ENCODE assay signal across 26 mouse cellular contexts in genomic region chr12:55484079-55484774, GRCm38 (mm10). TPM values are rescaled to one million over a fixed set of nuclear protein-coding genes. Genes with fewer than 3 reads are reported as not detected.
A peak's percentile ranks its signal among the peaks of the same experiment; 100 is the strongest.
DNase-seq lines count a peak whose midpoint lies in the region; ATAC-seq and TF ChIP-seq lines count a peak whose summit lies in the region.
"Had no signal": no experiment of that assay in that cellular context is flagged by ENCODE, and none has a peak within 500 bp of the region (broad histone marks: within the 10 kb centered on the region; RNA-seq: fewer than 3 reads in every experiment).

No protein-coding gene starts in this region.

- H3K9ac ChIP-seq in midbrain, postnatal 0 days (replicated peaks; ENCODE audit: low read length, poor library complexity, severe bottlenecking): no peak overlapping the region
- no peak overlapping the region for H3K9ac ChIP-seq in midbrain, embryonic 14.5 days (replicated peaks; ENCODE audit: low read length)
- H3K9ac ChIP-seq in embryonic facial prominence, embryonic 13.5 days: no peak overlapping the region
- H3K9ac ChIP-seq: heart, embryonic 12.5 days; heart, embryonic 15.5 days; hindbrain, embryonic 13.5 days had no signal

- no peak overlapping the region for H3K4me2 ChIP-seq in midbrain, postnatal 0 days (ENCODE audit: low read depth, low read length, poor library complexity, severe bottlenecking)
- H3K4me2 ChIP-seq in midbrain, embryonic 14.5 days (ENCODE audit: low read length): no peak overlapping the region
- H3K4me2 ChIP-seq in embryonic facial prominence, embryonic 13.5 days: no peak overlapping the region
- H3K4me2 ChIP-seq: heart, embryonic 12.5 days; heart, embryonic 15.5 days; hindbrain, embryonic 13.5 days had no signal

- 0 out of 2 replicates have a peak, but pooled peaks have one; percentile 29 for ATAC-seq in midbrain, postnatal 0 days (ENCODE audit: low FRiP score)
- no peak for ATAC-seq in midbrain, embryonic 14.5 days (ENCODE audit: low FRiP score, low TSS enrichment)
- ATAC-seq in embryonic facial prominence, embryonic 13.5 days (ENCODE audit: insufficient number of reproducible peaks, insufficient read depth, low FRiP score, low TSS enrichment, low read depth): peak; percentile 53; the same call in 1 of the 2 replicates
- ATAC-seq in granulocyte monocyte progenitor cell, adult 5-6 weeks (replicated peaks; ENCODE audit: poor library complexity, severe bottlenecking): no peak
- ATAC-seq: forebrain, embryonic 14.5 days; intestine, postnatal 0 days; Patski had no signal

- H3K27me3 ChIP-seq in midbrain, postnatal 0 days (ENCODE audit: insufficient read depth, low read length): no peaks in the 10 kb centered on the region
- H3K27me3 ChIP-seq in midbrain, embryonic 14.5 days (ENCODE audit: control insufficient read depth, insufficient read depth, low read length): no peaks in the 10 kb centered on the region
- no peaks in the 10 kb centered on the region for H3K27me3 ChIP-seq in embryonic facial prominence, embryonic 10.5 days (replicated peaks; ENCODE audit: low read depth, poor library complexity, severe bottlenecking)
- no peaks in the 10 kb centered on the region for H3K27me3 ChIP-seq in embryonic facial prominence, embryonic 13.5 days
- H3K27me3 ChIP-seq: heart, embryonic 12.5 days; heart, embryonic 15.5 days; hindbrain, embryonic 13.5 days; Patski had no signal

- TF ChIP-seq CTCF in midbrain, postnatal 0 days (IDR thresholded peaks at IDR 0.05): no peak

- no peaks in the 10 kb centered on the region for H3K4me1 ChIP-seq in midbrain, postnatal 0 days (ENCODE audit: insufficient read depth, low read length)
- H3K4me1 ChIP-seq in midbrain, embryonic 14.5 days (ENCODE audit: control insufficient read depth, insufficient read depth, low read length): no peaks in the 10 kb centered on the region
- peaks cover 15% of the 10 kb centered on the region for H3K4me1 ChIP-seq in embryonic facial prominence, embryonic 10.5 days
- peaks cover 20% of the 10 kb centered on the region for H3K4me1 ChIP-seq in embryonic facial prominence, embryonic 13.5 days

- 79% methylated on average over 10 of the region's 10 CpGs for WGBS in midbrain, postnatal 0 days
- WGBS in midbrain, embryonic 14.5 days: 81% methylated on average over 10 of the region's 10 CpGs
- whole genome bisulfite sequencing in embryonic facial prominence, embryonic 10.5 days: 70% methylated on average over 10 of the region's 10 CpGs
- WGBS in embryonic facial prominence, embryonic 13.5 days: 56% methylated on average over 10 of the region's 10 CpGs

- H3K4me3 ChIP-seq in midbrain, postnatal 0 days (ENCODE audit: low read depth, low read length): no peak overlapping the region
- H3K4me3 ChIP-seq in midbrain, embryonic 14.5 days (replicated peaks; ENCODE audit: low read depth, low read length): no peak overlapping the region
- no peak overlapping the region for H3K4me3 ChIP-seq in embryonic facial prominence, embryonic 10.5 days
- no peak overlapping the region for H3K4me3 ChIP-seq in embryonic facial prominence, embryonic 13.5 days
- H3K4me3 ChIP-seq: heart, embryonic 12.5 days; heart, embryonic 15.5 days; hindbrain, embryonic 10.5 days; hindbrain, embryonic 13.5 days had no signal

- H3K27ac ChIP-seq in midbrain, postnatal 0 days (ENCODE audit: low read depth, low read length): no peak overlapping the region
- H3K27ac ChIP-seq in midbrain, embryonic 14.5 days (replicated peaks; ENCODE audit: low read depth, low read length): no peak overlapping the region
- peak overlapping the region; percentile 57 for H3K27ac ChIP-seq in embryonic facial prominence, embryonic 10.5 days (replicated peaks)
- no peak overlapping the region for H3K27ac ChIP-seq in embryonic facial prominence, embryonic 13.5 days
- H3K27ac ChIP-seq: heart, embryonic 15.5 days; hindbrain, embryonic 10.5 days; hindbrain, embryonic 13.5 days; hindbrain, postnatal 0 days had no signal

- H3K9me3 ChIP-seq in midbrain, postnatal 0 days (ENCODE audit: low read length): no peaks in the 10 kb centered on the region
- H3K9me3 ChIP-seq in midbrain, embryonic 14.5 days (ENCODE audit: control insufficient read depth, low read length): no peaks in the 10 kb centered on the region
- no peaks in the 10 kb centered on the region for H3K9me3 ChIP-seq in embryonic facial prominence, embryonic 10.5 days
- H3K9me3 ChIP-seq in embryonic facial prominence, embryonic 13.5 days: no peaks in the 10 kb centered on the region
- H3K9me3 ChIP-seq: G1E; heart, embryonic 12.5 days; heart, embryonic 15.5 days; hindbrain, embryonic 10.5 days; hindbrain, embryonic 13.5 days had no signal

- peaks cover 11% of the 10 kb centered on the region for H3K36me3 ChIP-seq in midbrain, postnatal 0 days (ENCODE audit: insufficient read depth, low read length)
- H3K36me3 ChIP-seq in midbrain, embryonic 14.5 days (ENCODE audit: control insufficient read depth, insufficient read depth, low read length): peaks cover 21% of the 10 kb centered on the region
- H3K36me3 ChIP-seq in embryonic facial prominence, embryonic 10.5 days (replicated peaks): peaks cover 28% of the 10 kb centered on the region
- peaks cover 31% of the 10 kb centered on the region for H3K36me3 ChIP-seq in embryonic facial prominence, embryonic 13.5 days

- DNase-seq in midbrain, postnatal 0 days (ENCODE audit: low spot score): no peak
- DNase-seq in midbrain, embryonic 14.5 days: no peak
- DNase-seq in embryonic facial prominence, embryonic 10.5 days (ENCODE audit: low spot score): no peak
- DNase-seq in induced T-regulatory cell, adult 2 months (ENCODE audit: low read depth): peak; percentile 43
- DNase-seq in adrenal gland, adult 18-20 months (ENCODE audit: low spot score in 2 of 2): no peak
- DNase-seq in embryo, embryonic 9.5 days (ENCODE audit: extremely low spot score): no peak
- DNase-seq: adrenal gland, adult 8-10 months; adrenal gland, postnatal 25 days; cerebellum, adult 11-12 months; cerebellum, adult 9-10 months; cerebellum, postnatal 14 days; gastrocnemius, postnatal 14 days; heart, postnatal 10 days; heart, postnatal 36 days; kidney, adult 2 months had no signal

RNA-seq across cellular contexts. Expression of gene Nfkbia, which starts 8.2 kb away (rescaled TPM):
- 40.8 and 51.4 TPM in 2 replicates for total RNA-seq in midbrain, postnatal 0 days (2014; rRNA removed)
- polyA plus RNA-seq in midbrain, postnatal 0 days (2015; fragmentation: Nextera tagmentation; extraction: Ambion mirVana): 74.6 and 77.3 TPM in 2 replicates
- polyA plus RNA-seq in midbrain, embryonic 14.5 days (2014; fragmentation: Nextera tagmentation; extraction: Ambion mirVana): 49.6 and 52.1 TPM in 2 replicates
- 44.6 and 55.2 TPM in 2 replicates for polyA plus RNA-seq in embryonic facial prominence, embryonic 10.5 days (2016; fragmentation: Nextera tagmentation; extraction: Ambion mirVana)
- polyA plus RNA-seq in embryonic facial prominence, embryonic 13.5 days (2015; fragmentation: Nextera tagmentation; extraction: Ambion mirVana): 117 and 126 TPM in 2 replicates
- total RNA-seq in granulocyte monocyte progenitor cell, adult 5-6 weeks (2014; fragmentation: Nextera tagmentation): 7.5 and 15.3 TPM in 2 replicates
- 65.5 and 75.3 TPM in 2 replicates for total RNA-seq in granulocyte monocyte progenitor cell, adult 5-6 weeks (2017)
- total RNA-seq in adrenal gland, adult 18-20 months (2021): 100 to 1,000 TPM in 1 of 2 experiments, 10 to 100 TPM in 1; 72.4 to 107 TPM

Comparison
In these comparisons a context has a peak if more than half of its experiments do, and no peak if none do; other contexts are left out.
1. ATAC-seq: peak in midbrain, postnatal 0 days (single experiment) and embryonic facial prominence, embryonic 13.5 days (single experiment); none in midbrain, embryonic 14.5 days (single experiment) and granulocyte monocyte progenitor cell, adult 5-6 weeks (single experiment).